Mouse (Mus musculus) T-helper 1 cell (primary cell): Measurements from ENCODE around the gene Fn3k.

Experiments used
- in situ Hi-C: fragments of 300-600 bp; cut with MboI, MseI; formaldehyde crosslinking; loops from one replicate; pipeline ENCODE4 v1.15.1; 2025; ENCODE audit warnings: high pct_unique_total_duplicates

Fn3k gene

GRCm38 (mm10) chr11:121451753-121452635 is 17.3 kb downstream of the Fn3k start, which contains the start of gene Tbcd:
Tbcd (plus strand) TSS chr11:121451949.
- in situ Hi-C loops: no loop called here

DNA sequence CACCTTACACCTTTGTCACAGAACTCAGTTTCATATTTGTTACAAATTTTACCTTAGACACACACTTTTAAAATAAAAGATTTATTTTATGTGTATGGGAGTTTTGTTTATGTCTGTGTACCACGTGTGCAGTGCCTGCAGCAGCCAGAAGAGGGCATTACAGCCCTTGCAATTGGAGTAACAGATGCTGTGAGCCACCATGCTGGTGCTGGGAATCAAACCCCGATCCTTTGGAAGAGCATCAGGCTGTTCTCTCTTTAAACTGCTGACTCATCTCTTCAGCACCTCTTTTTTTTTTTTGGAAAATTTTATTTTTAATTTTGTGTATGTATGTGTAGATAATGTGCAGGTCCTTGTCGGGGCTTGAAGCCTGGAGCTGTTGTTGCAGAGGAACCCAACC is 23.2 kb downstream of the Fn3k start:
- in situ Hi-C loops: no loop called here

GRCm38 (mm10) chr11:121467408-121467807 is 32.7 kb downstream of the Fn3k start:
- in situ Hi-C loops: no loop called here

DNA sequence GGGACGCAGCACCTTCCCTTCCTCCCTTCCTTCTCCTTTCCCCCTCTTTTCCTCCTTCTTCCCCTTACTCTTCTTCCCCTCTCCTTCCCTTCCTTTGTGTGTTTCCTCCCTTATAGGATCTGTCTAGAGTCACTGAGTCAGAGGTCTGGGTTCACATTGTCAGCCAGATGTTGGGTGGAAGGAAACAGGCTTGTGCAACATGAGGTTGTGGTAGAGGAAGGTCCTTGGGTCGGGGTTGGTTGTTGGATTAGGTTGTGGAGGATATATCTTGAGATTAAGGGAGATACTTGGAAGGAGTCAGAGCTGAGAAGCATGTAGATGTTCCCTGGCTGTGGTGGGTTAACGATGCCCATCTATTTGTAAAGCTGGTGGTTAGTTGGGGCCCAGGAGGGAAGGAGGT is 40.1 kb downstream of the Fn3k start:
- in situ Hi-C loops: loop anchor here (5.0 kb wide), 1 partner anchor 82 kb away; no protein-coding TSS in a partner anchor

GRCm38 (mm10) chr11:121475699-121476415 is 41.1 kb downstream of the Fn3k start:
- in situ Hi-C loops: loop anchor here (5.0 kb wide), 1 partner anchor 81 kb away; no protein-coding TSS in a partner anchor

- in situ Hi-C loops: loop anchor here (5.0 kb wide), 2 partner anchors 78 to 328 kb away; no protein-coding TSS in a partner anchor
Observed at GRCm38 (mm10) chr11:121479476-121480203, 44.9 kb downstream of the Fn3k start.

DNA sequence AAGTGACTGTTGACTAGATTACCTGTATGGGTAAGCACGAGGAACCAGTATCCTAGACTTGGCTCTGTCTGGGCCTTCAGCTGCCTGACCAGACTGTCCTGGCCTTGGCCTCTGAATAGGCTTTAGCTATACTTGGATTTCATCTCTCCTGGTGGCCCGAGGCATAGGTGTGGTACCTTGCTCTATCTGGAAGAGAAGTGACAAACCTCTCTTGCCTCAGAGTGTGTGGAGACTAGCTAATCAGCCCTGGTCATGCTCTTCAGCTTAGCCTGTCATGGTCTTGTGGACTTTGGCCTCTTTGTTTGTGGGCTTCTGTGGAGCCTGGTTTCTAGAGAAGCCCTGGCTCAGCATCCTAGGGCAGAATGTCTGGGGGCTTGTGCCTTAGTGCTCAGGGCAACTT is 46.4 kb downstream of the Fn3k start:
- in situ Hi-C loops: loop anchor here (5.0 kb wide), 1 partner anchor 326 kb away; no protein-coding TSS in a partner anchor

DNA sequence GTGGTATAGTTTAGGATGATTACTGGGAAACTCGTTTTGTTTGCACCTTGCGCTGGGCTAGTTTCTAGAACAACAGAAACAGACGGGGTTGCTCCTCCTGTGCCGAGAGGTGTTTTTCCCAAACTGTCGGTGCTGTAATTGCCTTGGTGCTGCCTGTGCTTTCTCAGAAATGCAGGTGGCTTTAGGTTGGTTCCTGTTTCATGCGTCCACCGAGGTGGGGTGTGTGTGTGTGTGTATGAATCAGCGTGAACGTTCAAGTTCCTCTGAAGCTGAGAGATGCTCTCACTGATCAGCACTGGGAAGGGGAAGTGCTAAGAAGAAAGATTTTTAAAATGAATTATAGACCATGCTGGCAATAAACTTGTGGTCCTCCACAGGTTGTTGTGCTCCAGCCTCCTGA is 51.2 kb downstream of the Fn3k start:
- in situ Hi-C loops: no loop called here

- in situ Hi-C loops: no loop called here
Observed at GRCm38 (mm10) chr11:121490651-121491050, 55.9 kb downstream of the Fn3k start.
